Mouse (Mus musculus) CH12.LX (cell line): ENCODE measurements around the gene Atxn7. TPM values are rescaled to one million over a fixed set of nuclear protein-coding genes. Genes with fewer than 3 reads are reported as not detected.

ENCODE experiments used
- DNase-seq: peaks from one replicate; pipeline ENCODE4 v3.0.0-alpha.2; 2013; ENCODE audit errors: extremely low read depth
- H3K27ac ChIP-seq: 2 replicates; pipeline ENCODE4 v1.5.1; 2012; ENCODE audit warnings: low read depth, mild to moderate bottlenecking, control low read depth, moderate library complexity; ENCODE audit not compliant: insufficient read depth
- H3K27me3 ChIP-seq: replicated peaks from 2 replicates; pipeline ENCODE3; 2012; ENCODE audit warnings: inconsistent platforms
- H3K36me3 ChIP-seq, 2 experiments: replicated peaks in 1 of 2; 2 replicates each; pipeline versions ENCODE3 to v1.6.1; 2012; ENCODE audit warnings: inconsistent platforms in 1 of 2, low read length in 1 of 2, mild to moderate bottlenecking in 1 of 2, mixed read lengths in 1 of 2, moderate library complexity in 1 of 2; ENCODE audit not compliant: control insufficient read depth in 1 of 2, insufficient read depth in 1 of 2
- H3K4me1 ChIP-seq, 2 experiments: 2 replicates each; pipeline ENCODE4 v1.6.1; 2012; ENCODE audit warnings: inconsistent platforms in 1 of 2, moderate library complexity in 1 of 2; ENCODE audit not compliant: insufficient read depth in 2 of 2, control insufficient read depth in 1 of 2
- H3K4me2 ChIP-seq: 2 replicates; pipeline ENCODE4 v1.6.1; 2012; ENCODE audit warnings: low read depth, mild to moderate bottlenecking, control low read depth; ENCODE audit not compliant: poor library complexity, insufficient read depth, severe bottlenecking
- H3K4me3 ChIP-seq, 3 experiments: fragments of 150-350 bp in 1 of 3; sonication (generic) in 1 of 3; replicated peaks in 1 of 3; 2 replicates each; pipeline versions ENCODE3 to v1.5.1; 2011 to 2012; ENCODE audit warnings: low read depth in 2 of 3, low read length in 2 of 3, mild to moderate bottlenecking in 2 of 3, moderate library complexity in 2 of 3, control low read depth in 1 of 3, improper control_type of control experiment in 1 of 3, inconsistent platforms in 1 of 3, mixed read lengths in 1 of 3; ENCODE audit not compliant: poor library complexity in 1 of 3
- H3K79me2 ChIP-seq: replicated peaks from 2 replicates; pipeline ENCODE4 v1.6.1; 2012; ENCODE audit warnings: mild to moderate bottlenecking, moderate library complexity; ENCODE audit not compliant: control insufficient read depth, poor library complexity, insufficient read depth, severe bottlenecking; ENCODE audit errors: extremely low read depth
- H3K9ac ChIP-seq: 2 replicates; pipeline ENCODE4 v1.6.1; 2012; ENCODE audit warnings: low read depth, mild to moderate bottlenecking, control low read depth, moderate library complexity; ENCODE audit not compliant: insufficient read depth
- H3K9me3 ChIP-seq: replicated peaks from 2 replicates; pipeline ENCODE3; 2012; ENCODE audit warnings: low read length, inconsistent platforms, mixed read lengths
- BHLHE40 ChIP-seq: IDR thresholded peaks from 2 replicates; pipeline ENCODE4 v1.6.1; 2011; ENCODE audit warnings: mild to moderate bottlenecking, low read depth, low read length, improper control_type of control experiment
- CTCF ChIP-seq, 2 experiments: IDR thresholded peaks in 1 of 2; conservative IDR thresholded peaks in 1 of 2; 2 replicates each; pipeline ENCODE4 v1.5.1; 2011 to 2012; ENCODE audit warnings: low read depth in 2 of 2, low read length in 2 of 2, improper control_type of control experiment in 1 of 2, inconsistent platforms in 1 of 2, mild to moderate bottlenecking in 1 of 2, moderate library complexity in 1 of 2
- ELF1 ChIP-seq: IDR thresholded peaks from 2 replicates; pipeline ENCODE4 v1.6.1; 2014; ENCODE audit warnings: low read depth, mild to moderate bottlenecking, inconsistent platforms, low read length, improper control_type of control experiment
- ETS1 ChIP-seq: conservative IDR thresholded peaks from 2 replicates; pipeline ENCODE4 v1.6.1; 2012; ENCODE audit warnings: low read depth, mild to moderate bottlenecking, inconsistent platforms, low read length, improper control_type of control experiment, moderate library complexity
- HCFC1 ChIP-seq: IDR thresholded peaks from 2 replicates; pipeline ENCODE4 v1.6.1; 2012; ENCODE audit warnings: low read depth, mild to moderate bottlenecking, inconsistent platforms, low read length, improper control_type of control experiment
- JUND ChIP-seq: conservative IDR thresholded peaks from 2 replicates; pipeline ENCODE4 v1.6.1; 2011; ENCODE audit warnings: low read depth, low read length, improper control_type of control experiment
- KAT2A ChIP-seq: IDR thresholded peaks from 2 replicates; pipeline ENCODE4 v1.6.1; 2012; ENCODE audit warnings: low read length, improper control_type of control experiment, inconsistent platforms; ENCODE audit not compliant: insufficient replicate concordance
- MAZ ChIP-seq: IDR thresholded peaks from 2 replicates; pipeline ENCODE4 v1.6.1; 2012; ENCODE audit warnings: low read depth, mild to moderate bottlenecking, inconsistent platforms, low read length, improper control_type of control experiment, moderate library complexity
- MEF2A ChIP-seq: IDR thresholded peaks from 2 replicates; pipeline ENCODE4 v1.6.1; 2014; ENCODE audit warnings: low read depth, mild to moderate bottlenecking, inconsistent platforms, low read length, improper control_type of control experiment, borderline replicate concordance
- MYC ChIP-seq: IDR thresholded peaks from 2 replicates; pipeline ENCODE4 v1.6.1; 2011; ENCODE audit warnings: low read depth, mild to moderate bottlenecking, improper control_type of control experiment, low read length
- RAD21 ChIP-seq: IDR thresholded peaks from 2 replicates; pipeline ENCODE4 v1.6.1; 2011; ENCODE audit warnings: low read depth, mild to moderate bottlenecking, low read length, improper control_type of control experiment, moderate library complexity
- SMC3 ChIP-seq: IDR thresholded peaks from 2 replicates; pipeline ENCODE4 v1.6.1; 2011; ENCODE audit warnings: low read depth, low read length, improper control_type of control experiment
- TBP ChIP-seq: conservative IDR thresholded peaks from 2 replicates; pipeline ENCODE4 v1.6.1; 2011; ENCODE audit warnings: low read depth, low read length, improper control_type of control experiment
- UBTF ChIP-seq: IDR thresholded peaks from 2 replicates; pipeline ENCODE4 v1.6.1; 2012; ENCODE audit warnings: low read depth, mild to moderate bottlenecking, inconsistent platforms, low read length, improper control_type of control experiment, moderate library complexity
- ZKSCAN1 ChIP-seq: IDR thresholded peaks from 2 replicates; pipeline ENCODE4 v1.6.1; 2012; ENCODE audit warnings: low read depth, inconsistent platforms, low read length, improper control_type of control experiment, borderline replicate concordance
- dilution Hi-C: fragments of 300-500 bp; cut with MboI; formaldehyde crosslinking; loops from 2 replicates; pipeline ENCODE4 v1.14.3; 2020; ENCODE audit warnings: low sequenced_read_pairs; ENCODE audit not compliant: extremely low pct_unique_long_range_greater_than_20kb, extremely low pct_ligation_motif_present
- in situ Hi-C: fragments of 300-500 bp; cut with MboI; formaldehyde crosslinking; loops from 3 replicates; pipeline ENCODE4 v1.14.3; 2019; ENCODE audit warnings: low sequenced_read_pairs, low pct_ligation_motif_present, low pct_unique_long_range_greater_than_20kb, mixed read lengths
- polyA plus RNA-seq: library from polyadenylated mRNA; unstranded; fragments of >175 nt; gene quantifications from 2 replicates; pipeline ENCODE4 v1.2.1, GENCODE M21; 2012; ENCODE audit warnings: low read depth; ENCODE audit not compliant: insufficient read length
- total RNA-seq, 2 experiments: library from RNA; depleted of rRNA; stranded (reverse); fragments of 300-350 nt in 1 of 2; fragments of >200 nt in 1 of 2; gene quantifications; 2 replicates each; pipeline ENCODE4 v1.2.3; 2012 to 2014

The Atxn7 gene
- total and polyA plus RNA-seq, 3 experiments: 2.1 to 6.6 (median 2.3) TPM

DNA sequence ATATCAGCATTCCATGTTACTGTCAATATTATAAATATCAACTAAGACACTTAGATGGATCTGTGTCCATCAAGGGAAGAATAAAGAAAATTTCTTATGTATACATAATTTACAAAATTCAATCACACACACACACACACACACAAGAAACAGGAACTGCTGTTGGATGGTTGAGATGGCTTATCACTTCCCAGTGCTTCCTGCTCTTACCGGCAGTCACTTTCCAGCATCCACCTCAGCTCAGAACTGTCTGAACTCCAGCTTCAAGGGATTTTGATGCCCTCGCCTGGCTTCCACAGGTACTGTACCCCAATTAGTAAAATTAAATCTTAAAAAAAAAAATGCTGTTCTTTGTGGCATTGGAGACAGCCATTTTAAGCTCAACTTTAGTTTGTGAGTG is 27.2 kb downstream of the Atxn7 start:
- Histone ChIP-seq H3K27ac (no peak overlapping the region), H3K79me2 (no peaks in the 10 kb centered on the region), H3K9ac (no peak overlapping the region), H3K27me3 (no peaks in the 10 kb centered on the region), H3K9me3 (no peaks in the 10 kb centered on the region), H3K4me1 (no peaks in the 10 kb centered on the region), H3K36me3 (no peaks in the 10 kb centered on the region), H3K4me2 (no peak overlapping the region), H3K4me3 (no peak overlapping the region)
- in situ Hi-C loops: no loop called here
- no peak for DNase-seq
- dilution Hi-C loops: no loop called here
- no peak for TF ChIP-seq ELF1
- TF ChIP-seq TBP: no peak
- no peak for TF ChIP-seq SMC3
- TF ChIP-seq ETS1: no peak
- no peak for TF ChIP-seq MAZ
- no peak for TF ChIP-seq HCFC1
- no peak; the same call in 1 of the 2 replicates for TF ChIP-seq RAD21
- no peak for TF ChIP-seq JUND
- TF ChIP-seq UBTF: no peak
- no peak for TF ChIP-seq ZKSCAN1

DNA sequence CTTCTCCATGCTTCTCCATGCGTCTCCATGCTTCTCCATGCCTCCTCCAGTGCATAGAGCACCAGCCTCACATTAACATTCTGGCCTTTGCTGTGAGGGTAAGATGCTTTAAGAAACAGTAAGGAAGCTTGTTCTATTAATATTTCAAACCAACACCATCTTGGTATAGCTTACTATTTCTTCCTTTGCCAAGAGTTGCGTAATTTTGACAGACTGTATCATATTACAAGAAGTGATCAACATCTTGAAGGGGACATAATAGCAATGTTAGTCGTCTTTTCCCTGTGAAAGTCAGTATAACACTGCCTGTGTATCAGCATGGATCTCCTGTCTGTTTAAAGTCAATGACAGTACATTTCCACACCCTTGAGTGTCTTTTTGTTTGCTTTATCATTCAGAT is 29.5 kb downstream of the Atxn7 start:
- dilution Hi-C loops: no loop called here
- H3K4me1 ChIP-seq: no peaks in the 10 kb centered on the region; a peak in 1 of 4 replicates

DNA sequence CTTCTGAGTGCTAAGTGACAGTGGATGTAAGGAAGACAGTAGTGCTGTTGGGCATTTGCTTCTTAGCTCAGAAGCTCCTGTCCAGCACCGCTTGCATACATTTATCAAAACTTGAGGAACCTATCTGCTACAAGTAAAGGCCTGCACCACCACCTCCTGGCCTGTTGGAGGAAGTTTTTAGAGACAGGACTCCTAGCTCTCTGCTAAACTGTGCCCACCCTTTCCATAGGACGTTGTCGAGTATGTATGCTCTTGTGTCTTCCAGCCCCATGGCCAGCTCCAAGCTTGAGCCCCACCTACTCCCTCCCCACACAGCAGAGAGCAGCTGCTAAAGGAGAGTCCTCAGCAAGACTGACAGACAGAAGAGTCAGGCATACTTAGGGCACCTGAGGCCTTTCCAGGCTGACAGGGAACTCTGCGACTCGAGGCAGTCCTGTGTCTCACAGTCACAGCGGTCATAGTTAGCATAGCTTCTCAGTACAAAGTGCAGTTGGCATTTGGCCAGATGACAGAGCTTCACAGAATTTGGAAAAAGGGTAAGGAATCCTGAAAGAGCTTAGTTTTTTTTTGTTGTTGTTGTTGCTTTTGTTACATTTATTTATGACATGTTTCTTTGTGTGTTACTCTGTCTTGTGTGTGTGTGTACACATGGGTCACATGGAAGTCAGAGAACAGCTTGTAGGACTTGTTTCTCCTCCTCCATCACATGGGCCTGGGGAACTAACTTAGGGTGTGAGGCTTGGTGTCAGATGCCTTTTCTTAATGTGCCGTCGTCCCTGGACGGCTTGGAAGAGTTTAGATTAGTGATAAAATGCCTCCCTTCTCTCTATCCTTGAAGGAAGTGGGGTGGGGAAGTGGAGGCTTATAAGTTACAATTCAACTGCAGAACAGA is 34.2 kb downstream of the Atxn7 start:
- DNase-seq: no peak
- dilution Hi-C loops: no loop called here
- H3K4me1 ChIP-seq: no peaks in the 10 kb centered on the region; a peak in 1 of 4 replicates
- in situ Hi-C loops: no loop called here
- H3K4me2 ChIP-seq: no peak overlapping the region
- H3K9ac ChIP-seq: no peak overlapping the region
- no peaks in the 10 kb centered on the region for H3K9me3 ChIP-seq
- no peaks in the 10 kb centered on the region for H3K27me3 ChIP-seq
- no peaks in the 10 kb centered on the region for H3K36me3 ChIP-seq
- H3K27ac ChIP-seq: no peak overlapping the region
- peak; percentile 54 for TF ChIP-seq RAD21
- TF ChIP-seq SMC3: peak; percentile 18; the same call in 1 of the 2 replicates
- no peak for TF ChIP-seq BHLHE40
- peak in 1 of 2 experiments; percentile 51; a peak in 2 of 4 replicates for TF ChIP-seq CTCF (conservative IDR thresholded peaks at IDR 0.05 in 1 of 2, IDR thresholded peaks at IDR 0.05 in 1 of 2; ENCODE audit: low read depth in 2 of 2, low read length in 2 of 2)
- no peak overlapping the region for H3K4me3 ChIP-seq
- no peaks in the 10 kb centered on the region for H3K79me2 ChIP-seq

More for the DNA sequence above, 29.5 kb downstream of the Atxn7 start:
- Histone ChIP-seq H3K9ac (no peak overlapping the region), H3K9me3 (no peaks in the 10 kb centered on the region), H3K36me3 (no peaks in the 10 kb centered on the region), H3K27ac (no peak overlapping the region), H3K79me2 (no peaks in the 10 kb centered on the region)
- no peak for DNase-seq
- TF ChIP-seq JUND: no peak
- no peak for TF ChIP-seq KAT2A
- TF ChIP-seq MYC: no peak
- no peak for TF ChIP-seq MEF2A
- TF ChIP-seq SMC3: no peak
- TF ChIP-seq, all 38 proteins: peak for 0
- in situ Hi-C loops: no loop called here
- Histone ChIP-seq H3K4me3 (no peak overlapping the region), H3K27me3 (no peaks in the 10 kb centered on the region), H3K4me2 (no peak overlapping the region)
